Mouse (Mus musculus) testis, postnatal 10 days (tissue): ENCODE data around the gene Rab40c.

Source experiments
- DNase-seq: peaks from one replicate; pipeline ENCODE4 v3.0.0; 2021; ENCODE audit warnings: low spot score

Rab40c gene

GRCm38 (mm10) chr17:25919144-25919785, at the start of gene Rab40c:
TSS of gene Rab40c (minus strand) at chr17:25919727.
- DNase-seq = peak; percentile 77

GRCm38 (mm10) chr17:25968176-25968575, 48.6 kb upstream of the Rab40c start:
- no peak for DNase-seq

- no peak for DNase-seq
Measured at GRCm38 (mm10) chr17:25967652-25968051, 48.1 kb upstream of the Rab40c start.

GRCm38 (mm10) chr17:25964271-25964670, 44.7 kb upstream of the Rab40c start:
- DNase-seq = no peak

- DNase-seq = no peak
Measured at GRCm38 (mm10) chr17:25962413-25962905, 42.9 kb upstream of the Rab40c start.

GRCm38 (mm10) chr17:25961566-25961965, 42.0 kb upstream of the Rab40c start:
- no peak for DNase-seq

GRCm38 (mm10) chr17:25959630-25960467, 40.3 kb upstream of the Rab40c start:
- DNase-seq = peak; percentile 45

- no peak for DNase-seq
Measured at GRCm38 (mm10) chr17:25958771-25959494, 39.4 kb upstream of the Rab40c start.

- no peak for DNase-seq
Measured at GRCm38 (mm10) chr17:25957586-25958051, 38.1 kb upstream of the Rab40c start.

- no peak for DNase-seq
Measured at GRCm38 (mm10) chr17:25956631-25957030, 37.1 kb upstream of the Rab40c start.

- no peak for DNase-seq
Measured at GRCm38 (mm10) chr17:25956201-25956600, 36.7 kb upstream of the Rab40c start.

GRCm38 (mm10) chr17:25955736-25956135, 36.2 kb upstream of the Rab40c start:
- no peak for DNase-seq

GRCm38 (mm10) chr17:25954671-25955070, 35.1 kb upstream of the Rab40c start:
- no peak for DNase-seq

GRCm38 (mm10) chr17:25953161-25953560, 33.6 kb upstream of the Rab40c start:
- no peak for DNase-seq

- DNase-seq = no peak
Measured at GRCm38 (mm10) chr17:25951803-25952623, 32.5 kb upstream of the Rab40c start, which contains the start of gene A930017K11Rik. TSS of gene A930017K11Rik (minus strand) at chr17:25952565.

- peak; percentile 71 for DNase-seq
Measured at GRCm38 (mm10) chr17:25951225-25951802, 31.8 kb upstream of the Rab40c start.

- DNase-seq = no peak
Measured at GRCm38 (mm10) chr17:25950706-25951105, 31.2 kb upstream of the Rab40c start.

- DNase-seq = no peak
Measured at GRCm38 (mm10) chr17:25949981-25950380, 30.5 kb upstream of the Rab40c start.

GRCm38 (mm10) chr17:25948051-25948450, 28.5 kb upstream of the Rab40c start:
- no peak for DNase-seq

- DNase-seq = no peak
Measured at GRCm38 (mm10) chr17:25947576-25947975, 28.0 kb upstream of the Rab40c start.

- DNase-seq = no peak
Measured at GRCm38 (mm10) chr17:25946891-25947290, 27.4 kb upstream of the Rab40c start.
